Mouse (Mus musculus) megakaryocyte, adult 5-6 weeks (primary cell): ENCODE data around the gene Rab5if. TPM values are rescaled to one million over a fixed set of nuclear protein-coding genes. Genes with fewer than 3 reads are reported as not detected.
"Not testable (repeated sequence)": the region's sequence is repeated elsewhere in the genome, so short reads cannot be mapped to it uniquely, and the experiment has no call there.

Experiments
- ATAC-seq: 2 replicates; pipeline ENCODE4 v1.8.0; 2016; ENCODE audit warnings: mild to moderate bottlenecking, inconsistent platforms; ENCODE audit not compliant: poor library complexity, severe bottlenecking
- total RNA-seq, 2 experiments: library from RNA; stranded (forward) in 1 of 2; stranded (reverse) in 1 of 2; fragments of 153-499, 151-499 nt in 1 of 2; fragments of 221-1000, 200-1000 nt in 1 of 2; gene quantifications; 2 replicates each; pipeline versions ENCODE4 v1.2.3 to v1.2.4; 2015 to 2017

The Rab5if gene
- 356 and 374 TPM in 2 replicates for total RNA-seq (2015)
- total RNA-seq (2017), result 194 and 199 TPM in 2 replicates

GRCm38 (mm10) chr2:156862772-156863486, at the start of gene Rab5if:
TSS of gene Rab5if (plus strand) at chr2:156863128.
- peak; percentile 83 for ATAC-seq

GRCm38 (mm10) chr2:156814344-156814801, 48.6 kb upstream of the Rab5if start:
- no peak for ATAC-seq

- no peak for ATAC-seq
These were observed 48.0 kb upstream of the Rab5if start for GRCm38 (mm10) chr2:156814893-156815292.

- ATAC-seq, result no peak
These were observed 47.5 kb upstream of the Rab5if start for GRCm38 (mm10) chr2:156815412-156815811.

GRCm38 (mm10) chr2:156816116-156816515, 46.8 kb upstream of the Rab5if start:
- no peak for ATAC-seq

- not testable (repeated sequence) for ATAC-seq
These were observed 37.8 kb upstream of the Rab5if start for GRCm38 (mm10) chr2:156825128-156825527.

GRCm38 (mm10) chr2:156834336-156834735, 28.6 kb upstream of the Rab5if start:
- ATAC-seq, result no peak

GRCm38 (mm10) chr2:156838839-156839238, 24.1 kb upstream of the Rab5if start:
- ATAC-seq, result no peak

- ATAC-seq, result peak; percentile 51; the same call in 1 of the 2 replicates
These were observed 23.4 kb upstream of the Rab5if start, which contains the start of gene Tgif2 for GRCm38 (mm10) chr2:156839319-156840191. TSS of gene Tgif2 (plus strand) at chr2:156840007.

- ATAC-seq, result peak; percentile 68
These were observed 22.5 kb upstream of the Rab5if start for GRCm38 (mm10) chr2:156840301-156841027.

- peak; percentile 23; the same call in 1 of the 2 replicates for ATAC-seq
These were observed 21.7 kb upstream of the Rab5if start for GRCm38 (mm10) chr2:156841028-156841840.

- ATAC-seq, result peak; percentile 26; the same call in 1 of the 2 replicates
These were observed 20.9 kb upstream of the Rab5if start for GRCm38 (mm10) chr2:156841841-156842706.

GRCm38 (mm10) chr2:156842711-156843110, 20.2 kb upstream of the Rab5if start:
- ATAC-seq, result no peak

- no peak for ATAC-seq
These were observed 19.6 kb upstream of the Rab5if start for GRCm38 (mm10) chr2:156843331-156843730.

GRCm38 (mm10) chr2:156844715-156845114, 18.2 kb upstream of the Rab5if start:
- no peak for ATAC-seq

- no peak for ATAC-seq
These were observed 15.3 kb upstream of the Rab5if start for GRCm38 (mm10) chr2:156847653-156848052.

- ATAC-seq, result no peak
These were observed 14.3 kb upstream of the Rab5if start for GRCm38 (mm10) chr2:156848526-156849182.

GRCm38 (mm10) chr2:156850505-156850904, 12.4 kb upstream of the Rab5if start:
- peak; percentile 95 for ATAC-seq
